Mouse (Mus musculus) brain, embryonic 14.5 days (tissue): Measurements from ENCODE around the gene Akap13.
"Not testable (repeated sequence)": the region's sequence is repeated elsewhere in the genome, so short reads cannot be mapped to it uniquely, and the experiment has no call there.

Source experiments
- CTCF ChIP-seq: fragments of 200-500 bp; IDR thresholded peaks from 2 replicates; pipeline ENCODE4 v1.5.1; 2012; ENCODE audit warnings: inconsistent platforms, mild to moderate bottlenecking, moderate library complexity, borderline replicate concordance; ENCODE audit not compliant: insufficient read depth, insufficient read length; ENCODE audit errors: extremely low read depth
- POLR2A ChIP-seq: fragments of 200-500 bp; IDR thresholded peaks from 2 replicates; pipeline ENCODE4 v1.6.1; 2012; ENCODE audit warnings: mild to moderate bottlenecking, inconsistent platforms, borderline replicate concordance; ENCODE audit not compliant: poor library complexity, insufficient read depth, insufficient read length, severe bottlenecking; ENCODE audit errors: extremely low read depth

DNA sequence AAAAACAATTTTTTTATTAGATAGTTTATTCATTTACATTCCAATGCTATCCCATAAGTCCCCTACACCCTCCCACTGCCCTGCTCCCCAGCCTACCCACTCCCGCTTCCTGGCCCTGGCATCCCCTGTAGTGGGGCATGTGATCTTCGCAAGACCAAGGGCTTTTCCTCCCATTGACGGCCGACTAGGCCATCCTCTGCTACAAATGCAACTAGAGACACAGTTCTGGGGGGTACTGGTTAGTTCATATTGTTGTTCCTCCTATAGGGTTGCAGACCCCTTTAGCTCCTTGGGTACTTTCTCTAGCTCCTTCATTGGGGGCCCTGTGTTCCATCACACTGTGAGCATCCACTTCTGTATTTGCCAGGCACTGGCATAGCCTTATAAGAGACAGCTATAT is 161.9 kb downstream of the Akap13 start:
- not testable (repeated sequence) for TF ChIP-seq POLR2A, CTCF
